Mouse (Mus musculus) cerebellum, adult (tissue): ENCODE measurements around the gene Mixl1.

Source experiments
- ATAC-seq: cut with Nextera tagmentation; 2 replicates; pipeline ENCODE4 v1.9.2; 2017; ENCODE audit warnings: mild to moderate bottlenecking, moderate library complexity, mixed read lengths; ENCODE audit not compliant: insufficient number of reproducible peaks, low FRiP score, low TSS enrichment

The Mixl1 gene

DNA sequence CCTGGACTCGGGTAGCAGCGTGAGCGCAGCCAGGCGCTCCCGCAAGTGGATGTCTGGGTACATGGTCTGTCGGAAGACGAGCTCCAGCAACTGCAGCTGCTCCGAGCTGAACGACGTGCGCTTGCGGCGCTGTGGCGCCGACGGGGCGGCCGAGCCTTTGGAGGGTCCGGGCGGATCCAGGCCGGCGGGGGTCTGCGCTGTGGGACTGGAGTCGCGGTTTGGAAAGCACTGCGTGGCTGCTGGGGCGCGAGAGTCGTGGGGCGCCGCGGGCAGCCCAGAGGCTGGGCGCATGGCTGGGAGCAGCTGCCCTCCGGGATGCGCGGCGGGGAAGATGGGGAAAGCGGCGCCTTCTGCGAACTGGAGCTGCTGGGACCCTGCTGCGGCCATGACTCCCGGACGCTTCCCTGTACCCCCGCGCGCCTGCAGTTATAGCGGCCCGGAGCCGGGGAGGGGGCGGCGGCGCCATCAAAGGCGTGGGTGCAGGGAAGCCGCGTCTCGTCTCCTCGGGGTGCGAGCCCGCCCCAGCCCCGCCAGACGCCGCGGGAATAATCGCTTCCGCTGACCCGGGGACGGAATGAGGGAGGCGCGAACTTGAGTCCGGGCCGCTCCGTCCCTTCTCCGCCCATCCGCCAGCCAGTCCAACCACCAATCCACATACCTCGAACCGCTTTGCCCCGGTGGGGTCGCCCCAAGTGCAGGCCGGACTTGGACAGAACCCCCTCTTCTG is at the start of gene Mixl1:
Mixl1 (minus strand) TSS at position 409 of the 727 bp plus-strand sequence.
- ATAC-seq: no peak

DNA sequence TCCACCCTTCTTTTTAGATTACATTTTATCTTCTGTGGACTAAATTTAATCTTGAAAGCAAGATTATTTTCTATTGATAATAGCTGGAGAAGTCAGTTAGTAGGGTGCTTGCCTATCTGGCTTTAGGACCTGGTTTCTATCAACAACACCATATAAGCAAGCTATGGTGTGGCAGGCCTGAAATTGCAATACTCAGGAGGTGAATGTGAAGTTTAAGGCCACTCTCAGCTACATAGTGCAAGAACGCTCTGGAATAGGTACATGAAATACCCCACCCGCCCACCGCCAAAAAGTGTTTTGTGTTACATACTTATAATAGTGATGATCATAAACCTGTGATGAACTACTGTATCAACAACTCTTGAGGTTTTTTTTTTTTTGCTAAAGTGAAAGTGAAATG is 32.4 kb upstream of the Mixl1 start:
- ATAC-seq: no peak

DNA sequence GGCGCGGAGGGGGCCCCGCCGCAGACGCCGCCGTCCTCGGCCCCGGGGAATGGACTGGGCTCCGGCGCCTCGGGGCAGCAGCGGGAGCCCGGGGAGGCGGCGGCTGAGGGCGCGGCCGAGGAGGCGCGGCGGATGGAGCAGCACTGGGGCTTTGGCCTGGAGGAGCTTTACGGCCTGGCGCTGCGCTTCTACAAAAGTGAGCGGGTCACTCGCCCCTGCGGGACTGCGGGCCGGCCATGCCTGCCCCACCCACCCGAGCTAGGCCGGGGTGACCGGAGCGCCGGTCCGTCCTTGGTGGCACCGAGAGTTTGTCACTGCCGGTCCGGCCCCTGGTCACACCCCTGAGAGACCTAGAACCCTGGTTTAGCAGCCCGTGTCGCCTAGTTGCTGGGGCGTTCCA is 29.3 kb upstream of the Mixl1 start:
- ATAC-seq: peak; percentile 75

DNA sequence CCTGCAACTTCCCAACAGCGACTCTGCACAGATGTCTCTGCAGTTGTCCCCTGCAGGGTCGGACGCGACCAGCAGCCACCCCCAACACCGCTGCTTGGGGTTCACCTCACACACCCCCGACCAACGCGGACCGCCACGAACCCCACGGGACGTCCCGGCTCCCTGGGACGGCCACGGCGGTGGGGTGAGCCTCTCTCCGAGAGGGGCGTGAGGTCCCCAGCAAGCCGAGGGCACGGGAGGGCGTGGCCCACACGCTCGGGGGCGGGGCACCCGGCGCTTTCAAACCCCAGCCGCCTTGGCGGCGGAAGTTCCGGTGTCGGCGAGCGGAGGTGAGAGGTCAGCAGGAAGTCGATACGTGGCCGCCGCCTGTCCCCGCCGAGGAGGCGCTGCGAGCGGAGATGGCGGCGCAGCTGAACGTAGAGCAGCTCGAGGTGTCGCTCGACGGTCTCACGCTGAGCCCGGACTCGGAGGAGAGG is 28.9 kb upstream of the Mixl1 start, which contains the start of gene Acbd3:
Acbd3 (plus strand) TSS at position 340 of the 476 bp plus-strand sequence.
- peak; percentile 92 for ATAC-seq

DNA sequence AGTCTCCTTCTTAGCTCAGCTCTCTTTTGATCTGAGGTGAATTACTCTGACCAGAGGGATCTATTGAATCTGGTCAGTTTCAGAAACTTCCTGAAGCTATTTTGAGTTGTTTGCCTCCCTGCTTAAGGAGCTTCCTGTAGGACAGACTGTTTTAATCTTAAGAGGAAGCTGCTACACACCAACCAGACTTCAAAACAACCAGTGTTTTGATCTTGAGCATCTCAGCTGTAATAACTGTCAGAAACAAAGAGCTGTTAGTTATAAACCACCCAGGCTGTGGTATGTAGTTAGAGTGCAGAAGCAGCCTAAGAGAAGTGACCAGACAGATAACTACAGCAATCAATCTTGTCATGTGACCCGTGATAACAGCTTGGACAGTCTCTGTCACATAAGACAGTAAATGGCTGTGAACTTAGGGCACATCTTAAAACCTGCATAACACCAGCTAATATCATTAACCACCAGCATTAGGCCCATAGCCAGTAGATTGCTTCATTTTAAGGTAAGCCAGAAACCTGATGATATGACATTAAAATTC is 26.9 kb upstream of the Mixl1 start:
- no peak for ATAC-seq

- ATAC-seq: no peak
Measured at GRCm38 (mm10) chr1:180722608-180723007, 25.8 kb upstream of the Mixl1 start.

- ATAC-seq: no peak
Measured at GRCm38 (mm10) chr1:180719951-180720689, 23.3 kb upstream of the Mixl1 start.

DNA sequence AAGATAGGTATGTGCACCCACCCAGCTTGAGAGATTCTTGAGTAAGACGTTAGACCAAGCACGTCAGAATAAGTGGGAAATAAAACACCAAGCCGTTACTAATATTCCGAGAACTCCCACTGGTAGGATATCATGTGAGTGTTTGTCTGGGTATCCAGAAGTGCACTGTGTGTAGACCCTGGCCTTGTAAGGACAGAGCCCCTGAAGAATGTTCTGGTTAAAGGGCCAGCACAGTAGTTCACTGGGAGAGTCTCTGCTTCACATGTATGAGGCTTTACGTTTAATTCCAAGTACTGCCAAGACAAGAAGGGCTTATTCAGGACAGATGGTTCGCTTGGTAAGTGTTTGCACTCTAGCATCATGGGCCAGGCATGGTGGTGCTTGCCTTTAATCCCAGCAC is 22.6 kb upstream of the Mixl1 start:
- no peak for ATAC-seq

DNA sequence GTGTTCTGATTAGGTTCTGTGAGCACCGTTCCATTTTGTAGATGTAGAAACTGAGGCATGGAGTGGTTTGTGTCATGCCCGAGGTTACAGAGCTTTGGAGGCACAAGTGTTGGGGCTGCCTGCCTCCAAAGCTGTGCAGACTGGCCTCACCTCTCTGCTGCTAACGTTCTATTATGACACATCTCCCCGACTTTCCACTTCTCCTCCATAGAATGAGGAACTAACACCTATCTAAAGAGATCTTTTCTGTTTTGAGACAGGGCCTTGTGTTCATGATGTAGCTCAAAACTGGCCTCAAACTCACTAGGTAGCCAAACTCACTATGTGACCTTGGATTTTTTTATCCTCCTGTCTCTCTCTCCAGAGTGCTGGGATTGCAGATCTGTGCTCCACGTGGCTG is 21.9 kb upstream of the Mixl1 start:
- ATAC-seq: no peak

DNA sequence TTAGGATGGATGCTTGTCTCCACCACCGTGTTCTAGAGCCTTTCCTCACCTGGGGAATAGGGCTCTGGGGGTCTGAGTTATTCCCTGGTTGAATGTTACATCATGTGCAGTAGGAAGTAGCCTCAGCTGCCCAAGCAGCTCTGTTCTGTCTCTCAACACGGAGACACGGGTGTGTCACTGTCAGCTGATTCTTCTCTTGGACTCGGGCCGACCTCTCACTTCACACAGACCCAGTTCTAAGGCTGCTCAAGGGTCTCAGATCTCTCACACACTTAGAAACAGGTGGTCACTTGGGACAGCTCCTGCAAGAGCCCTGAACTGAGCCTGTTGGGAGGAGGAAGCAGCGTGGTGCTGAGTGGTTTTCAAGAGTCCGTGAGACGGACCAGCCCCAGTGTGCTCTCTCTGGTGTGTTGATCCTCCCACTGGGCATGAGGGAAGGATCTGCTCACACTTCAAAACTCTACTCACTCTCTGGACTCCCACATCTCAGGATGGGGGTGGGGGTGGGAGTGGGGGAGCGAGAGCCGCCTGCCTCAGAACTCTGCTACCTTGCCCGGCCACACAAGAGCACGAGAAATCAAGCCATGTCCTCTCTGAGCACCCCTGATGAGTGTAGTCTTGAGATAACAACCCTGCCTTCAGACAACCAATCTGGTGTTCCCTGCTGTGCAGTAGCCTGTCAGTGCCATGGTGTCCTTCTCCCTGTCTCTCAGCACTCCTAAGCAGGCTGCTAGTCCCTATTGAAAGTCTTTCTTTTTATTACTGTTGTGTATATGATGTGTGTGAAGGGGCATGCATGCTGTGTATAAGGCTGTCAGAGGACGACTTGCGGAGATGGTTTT is 12.3 kb upstream of the Mixl1 start:
- ATAC-seq: no peak

GRCm38 (mm10) chr1:180707813-180708212 is 11.0 kb upstream of the Mixl1 start:
- no peak for ATAC-seq

DNA sequence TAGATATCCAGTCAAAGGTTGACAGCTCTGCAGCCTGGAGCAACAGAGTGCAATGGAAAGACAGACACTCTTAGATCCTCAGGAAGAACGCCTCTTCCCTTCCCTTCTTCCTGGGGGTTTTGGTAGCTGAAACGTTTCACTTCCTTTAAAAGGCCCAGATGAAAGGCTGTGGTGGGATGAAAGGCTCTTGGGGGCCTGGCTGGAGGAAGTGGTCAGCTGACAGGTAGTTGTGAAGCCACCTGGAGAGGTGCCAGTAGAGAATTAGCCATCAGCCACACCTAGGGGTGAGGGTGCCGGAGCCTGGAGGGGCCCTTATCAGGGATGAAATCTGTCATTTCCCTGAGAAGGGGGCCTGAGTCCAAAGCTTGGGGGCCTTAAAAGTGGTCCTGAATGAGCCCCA is 10.5 kb upstream of the Mixl1 start:
- ATAC-seq: no peak

- ATAC-seq: no peak
Measured at GRCm38 (mm10) chr1:180703400-180703799, 6.6 kb upstream of the Mixl1 start.

- no peak for ATAC-seq
Measured at GRCm38 (mm10) chr1:180698063-180698462, 1.2 kb upstream of the Mixl1 start.

GRCm38 (mm10) chr1:180691284-180691683 is 5.5 kb downstream of the Mixl1 start:
- ATAC-seq: no peak
